Comparison of ENCODE assay signal across 17 mouse cellular contexts in the genomic region with DNA sequence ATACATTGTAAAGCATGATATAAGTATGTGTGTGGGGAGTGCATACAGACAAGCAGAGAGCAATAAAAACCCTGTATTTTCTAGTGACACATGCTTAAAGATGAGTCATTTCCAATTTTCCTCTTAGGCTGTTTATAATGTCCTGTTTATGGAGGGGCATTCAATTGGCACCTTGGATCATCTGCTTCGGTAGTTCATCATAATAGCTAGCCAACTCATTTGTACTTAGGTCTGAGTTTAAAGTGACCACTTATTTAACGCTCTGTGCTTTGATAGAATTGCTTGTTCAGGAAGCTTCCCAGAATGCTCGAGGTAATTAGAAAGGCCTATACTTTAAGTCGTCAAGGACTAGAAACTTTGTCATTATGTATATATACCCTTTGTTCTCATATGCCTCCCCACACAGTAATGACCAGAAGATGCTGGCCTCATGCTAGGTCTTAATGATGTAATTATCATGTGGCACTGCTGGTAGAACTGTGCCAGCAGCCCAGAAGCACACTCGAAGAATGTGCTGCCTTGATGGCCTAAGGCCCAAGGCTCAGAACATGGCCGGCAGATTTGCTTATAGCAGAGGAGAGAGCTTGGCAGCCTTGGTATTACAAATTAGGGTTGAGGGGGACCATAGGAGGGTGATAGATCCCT.
"Had no signal": no experiment of that assay in that cellular context is flagged by ENCODE, and none has a peak within 500 bp of the region (broad histone marks: within the 10 kb centered on the region; RNA-seq: fewer than 3 reads in every experiment).

No protein-coding gene starts in this region.

- H3K9me3 ChIP-seq: limb, embryonic 12.5 days; liver, embryonic 13.5 days; lung, embryonic 15.5 days; megakaryocyte, embryonic 14.5 days; stomach, embryonic 15.5 days had no signal

- ATAC-seq: liver, postnatal 0 days had no signal

- H3K9ac ChIP-seq: limb, embryonic 12.5 days; liver, embryonic 13.5 days; liver, postnatal 0 days; lung, embryonic 15.5 days; stomach, embryonic 15.5 days had no signal

- DNase-seq: kidney, adult 8-10 months; kidney, postnatal 25 days; layer of hippocampus, adult 9-11 months; layer of hippocampus, postnatal 36 days; liver; liver, embryonic 13.5 days; liver, postnatal 0 days; lung, postnatal 14 days; right cerebral cortex, postnatal 4 days; thymus, adult 2 months; thymus, postnatal 36 days had no signal

- H3K27ac ChIP-seq: limb, embryonic 12.5 days; liver, embryonic 13.5 days; lung, embryonic 15.5 days; macrophage; stomach, embryonic 15.5 days had no signal

- H3K4me2 ChIP-seq: limb, embryonic 12.5 days; liver, embryonic 13.5 days; lung, embryonic 15.5 days; midbrain, embryonic 11.5 days; stomach, embryonic 15.5 days had no signal

- H3K27me3 ChIP-seq: limb, embryonic 12.5 days; liver, embryonic 13.5 days; lung, embryonic 15.5 days; megakaryocyte, embryonic 14.5 days; stomach, embryonic 15.5 days had no signal

- H3K4me1 ChIP-seq: limb, embryonic 12.5 days; liver, embryonic 13.5 days; lung, embryonic 15.5 days; megakaryocyte, embryonic 14.5 days; stomach, embryonic 15.5 days had no signal

- H3K36me3 ChIP-seq: limb, embryonic 12.5 days; liver, embryonic 13.5 days; lung, embryonic 15.5 days; stomach, embryonic 15.5 days had no signal

- H3K4me3 ChIP-seq: limb, embryonic 12.5 days; liver, embryonic 13.5 days; lung, embryonic 15.5 days; megakaryocyte, embryonic 14.5 days; stomach, embryonic 15.5 days had no signal
